Mouse (Mus musculus) 3134 (cell line): ENCODE measurements around the gene Zbtb34.

Experiments
- DNase-seq: peaks from one replicate; pipeline ENCODE4 v3.0.0-alpha.2; 2011; ENCODE audit warnings: low spot score; ENCODE audit not compliant: insufficient read length; ENCODE audit errors: extremely low read depth

Zbtb34 gene

GRCm38 (mm10) chr2:33359184-33359583, 71.9 kb downstream of the Zbtb34 start:
- DNase-seq = peak; percentile 63

DNA sequence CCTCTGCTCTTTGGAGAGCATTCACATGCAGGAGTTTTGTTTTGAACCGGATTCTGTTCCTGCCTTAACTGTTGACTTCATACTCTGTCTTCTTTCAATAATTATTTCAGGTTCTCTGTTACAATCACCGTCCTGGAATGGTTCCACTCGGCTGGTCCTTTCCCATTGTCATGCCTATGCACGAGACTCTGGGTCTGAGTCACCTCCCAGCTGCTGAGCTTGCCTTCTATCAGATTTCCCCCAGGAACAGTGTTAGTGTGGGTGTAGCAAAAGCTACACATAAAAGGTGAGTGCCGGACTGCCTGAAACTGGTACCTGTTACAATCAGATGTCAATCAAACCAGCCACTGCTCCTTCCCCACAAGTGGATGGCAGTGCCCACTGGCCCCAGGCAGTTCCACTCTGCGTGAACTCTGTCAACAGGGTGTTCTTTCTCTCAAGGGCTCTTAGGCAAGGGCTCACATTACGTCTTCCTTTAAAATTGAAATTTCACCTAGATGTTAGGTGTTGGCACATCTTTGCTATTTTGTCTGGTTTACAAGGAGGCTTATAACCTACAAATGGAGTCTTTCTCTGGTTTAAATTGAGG, 73.8 kb downstream of the Zbtb34 start:
- DNase-seq = no peak
